Mouse (Mus musculus): ENCODE measurements around the gene Hspb8. TPM values are rescaled to one million over a fixed set of nuclear protein-coding genes. Genes with fewer than 3 reads are reported as not detected.

Hspb8 gene
- polyA plus RNA-seq, 1 experiment from 2014 or later: 29.0 TPM

DNA sequence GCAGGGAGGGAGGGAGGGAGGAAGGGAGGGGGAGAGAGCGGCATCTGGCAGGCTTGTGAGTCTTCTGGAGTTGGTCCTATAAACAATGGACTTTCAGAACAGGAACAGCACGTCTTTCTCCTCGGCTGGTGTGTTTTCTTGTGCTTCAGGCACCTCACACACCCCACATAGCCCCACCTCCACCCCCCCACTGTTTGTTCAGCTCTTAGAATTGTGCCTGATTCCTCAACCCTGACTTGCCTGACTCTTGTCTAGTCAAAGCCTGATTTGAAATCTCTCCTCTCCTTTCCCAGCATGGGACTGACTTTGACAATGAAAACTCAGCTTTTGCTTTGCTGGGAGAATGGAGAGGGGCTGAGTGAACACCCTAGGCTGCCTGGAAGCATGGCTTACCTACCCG lies 15.3 kb downstream of the Hspb8 start:
- TF ChIP-seq CTCF (IDR thresholded peaks at IDR 0.05; ENCODE audit: low read depth) (no peak), EP300 (optimal IDR thresholded peaks at IDR 0.05) (no peak)
- peak; percentile 49 for ATAC-seq (ENCODE audit: low FRiP score, low TSS enrichment)
- Histone ChIP-seq H3K9me3 (ENCODE audit: control insufficient read depth, low read length) (no peaks in the 10 kb centered on the region), H3K4me3 (ENCODE audit: low read depth, low read length) (no peak overlapping the region), H3K4me2 (replicated peaks; ENCODE audit: low read depth) (peak overlapping the region; percentile 12; the same call in 1 of the 2 replicates), H3K36me3 (ENCODE audit: control insufficient read depth, insufficient read depth, low read length) (0 out of 2 replicates have a peak, but pooled peaks cover 4% of the 10 kb centered on the region), H3K27me3 (ENCODE audit: control insufficient read depth, insufficient read depth, low read length) (no peaks in the 10 kb centered on the region), H3K4me1 (replicated peaks; ENCODE audit: control insufficient read depth, insufficient read depth) (peaks cover 6% of the 10 kb centered on the region), H3K9ac (ENCODE audit: low read length) (0 out of 2 replicates have a peak overlapping the region, but pooled peaks have one; percentile 23), H3K27ac (replicated peaks) (peak overlapping the region; percentile 87)
- WGBS: 11% methylated on average over 4 of the region's 4 CpGs
- peak; percentile 67 for DNase-seq (ENCODE audit: low spot score)

DNA sequence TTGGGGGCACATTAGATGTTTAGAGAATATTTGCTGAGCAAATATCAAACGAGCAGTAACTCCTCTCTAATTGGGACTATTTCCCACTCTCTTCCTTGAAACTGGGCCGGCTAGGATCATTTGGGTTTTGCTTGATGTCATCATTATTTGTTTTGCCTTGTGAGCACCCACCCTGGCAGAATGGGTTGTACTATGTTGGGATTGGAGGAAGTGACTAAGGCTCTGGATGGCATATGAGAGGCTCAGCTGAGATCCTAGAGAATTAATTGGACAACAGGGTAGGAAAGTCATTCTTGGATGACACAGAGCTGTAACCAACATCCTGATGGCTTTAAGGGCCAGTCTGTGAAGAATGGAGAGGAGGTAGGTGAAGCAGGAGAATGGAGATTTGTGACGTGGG lies 16.2 kb downstream of the Hspb8 start:
- no peak for DNase-seq (ENCODE audit: low spot score)
- ATAC-seq (ENCODE audit: low FRiP score, low TSS enrichment): no peak
- H3K4me2 ChIP-seq (replicated peaks; ENCODE audit: low read depth): no peak overlapping the region
- no peak overlapping the region for H3K9ac ChIP-seq (ENCODE audit: low read length)
- H3K4me3 ChIP-seq (ENCODE audit: low read depth, low read length): no peak overlapping the region
- WGBS: 52% methylated on average over 3 of the region's 3 CpGs
- peaks cover 6% of the 10 kb centered on the region for H3K4me1 ChIP-seq (replicated peaks; ENCODE audit: control insufficient read depth, insufficient read depth)
- H3K9me3 ChIP-seq (ENCODE audit: control insufficient read depth, low read length): no peaks in the 10 kb centered on the region
- H3K36me3 ChIP-seq (ENCODE audit: control insufficient read depth, insufficient read depth, low read length): 0 out of 2 replicates have a peak, but pooled peaks cover 4% of the 10 kb centered on the region
- H3K27me3 ChIP-seq (ENCODE audit: control insufficient read depth, insufficient read depth, low read length): no peaks in the 10 kb centered on the region
- H3K27ac ChIP-seq (replicated peaks): no peak overlapping the region
- TF ChIP-seq EP300 (optimal IDR thresholded peaks at IDR 0.05) (no peak), CTCF (IDR thresholded peaks at IDR 0.05; ENCODE audit: low read depth) (no peak)

DNA sequence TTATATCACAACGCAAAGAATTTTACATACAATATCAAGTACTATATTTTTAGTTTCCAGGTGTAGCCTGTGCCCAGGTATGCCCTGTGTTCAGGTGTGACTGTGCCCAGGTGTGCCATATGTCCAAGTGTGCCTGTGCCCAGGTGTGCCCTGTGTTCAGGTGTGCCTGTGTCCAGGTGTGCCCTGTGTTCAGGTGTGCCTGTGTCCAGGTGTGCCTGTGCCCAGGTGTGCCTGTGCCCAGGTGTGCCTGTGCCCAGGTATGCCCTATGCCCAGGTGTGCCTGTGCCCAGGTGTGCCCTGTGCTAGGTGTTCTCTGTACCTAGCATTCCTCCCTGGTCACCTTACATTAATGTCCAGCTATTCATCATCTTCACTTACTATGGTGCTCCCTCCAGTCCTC lies 16.7 kb downstream of the Hspb8 start:
- 97% methylated on average over 1 of the region's 1 CpGs for WGBS
- Histone ChIP-seq H3K4me1 (replicated peaks; ENCODE audit: control insufficient read depth, insufficient read depth) (peaks cover 6% of the 10 kb centered on the region), H3K4me3 (ENCODE audit: low read depth, low read length) (no peak overlapping the region), H3K9me3 (ENCODE audit: control insufficient read depth, low read length) (no peaks in the 10 kb centered on the region), H3K27me3 (ENCODE audit: control insufficient read depth, insufficient read depth, low read length) (no peaks in the 10 kb centered on the region), H3K4me2 (replicated peaks; ENCODE audit: low read depth) (no peak overlapping the region), H3K36me3 (ENCODE audit: control insufficient read depth, insufficient read depth, low read length) (0 out of 2 replicates have a peak, but pooled peaks cover 4% of the 10 kb centered on the region), H3K9ac (ENCODE audit: low read length) (no peak overlapping the region), H3K27ac (replicated peaks) (no peak overlapping the region)
- ATAC-seq (ENCODE audit: low FRiP score, low TSS enrichment): no peak
- TF ChIP-seq CTCF (IDR thresholded peaks at IDR 0.05; ENCODE audit: low read depth) (no peak), EP300 (optimal IDR thresholded peaks at IDR 0.05) (no peak)
- no peak for DNase-seq (ENCODE audit: low spot score)

DNA sequence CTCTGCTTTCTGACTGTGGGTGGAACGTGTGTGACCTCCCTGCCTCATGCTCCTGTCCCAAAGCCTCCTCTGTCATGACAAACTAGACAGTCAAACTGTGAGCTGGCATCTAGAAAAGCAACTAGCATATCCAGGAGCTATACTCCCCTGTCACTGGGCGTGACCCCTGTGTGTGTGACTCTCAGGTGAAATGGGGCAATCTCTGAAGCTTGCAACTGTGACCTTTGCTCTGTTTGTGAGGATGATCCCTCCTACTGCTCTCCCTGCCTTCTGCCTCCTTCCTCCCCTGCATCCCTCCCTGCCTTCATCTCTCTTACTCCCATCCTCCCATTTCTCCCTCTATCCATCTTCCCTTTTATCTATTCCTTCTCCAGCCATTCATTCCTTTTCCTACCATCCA lies 18.6 kb downstream of the Hspb8 start:
- ATAC-seq (ENCODE audit: low FRiP score, low TSS enrichment): no peak
- Histone ChIP-seq H3K9ac (ENCODE audit: low read length) (no peak overlapping the region), H3K27ac (replicated peaks) (no peak overlapping the region), H3K4me1 (replicated peaks; ENCODE audit: control insufficient read depth, insufficient read depth) (peaks cover 6% of the 10 kb centered on the region), H3K27me3 (ENCODE audit: control insufficient read depth, insufficient read depth, low read length) (no peaks in the 10 kb centered on the region), H3K36me3 (ENCODE audit: control insufficient read depth, insufficient read depth, low read length) (0 out of 2 replicates have a peak, but pooled peaks cover 4% of the 10 kb centered on the region), H3K9me3 (ENCODE audit: control insufficient read depth, low read length) (no peaks in the 10 kb centered on the region), H3K4me2 (replicated peaks; ENCODE audit: low read depth) (no peak overlapping the region), H3K4me3 (ENCODE audit: low read depth, low read length) (no peak overlapping the region)
- WGBS: 81% methylated on average over 2 of the region's 2 CpGs
- TF ChIP-seq CTCF (IDR thresholded peaks at IDR 0.05; ENCODE audit: low read depth): no peak
- TF ChIP-seq EP300 (optimal IDR thresholded peaks at IDR 0.05): no peak
- no peak for DNase-seq (ENCODE audit: low spot score)

DNA sequence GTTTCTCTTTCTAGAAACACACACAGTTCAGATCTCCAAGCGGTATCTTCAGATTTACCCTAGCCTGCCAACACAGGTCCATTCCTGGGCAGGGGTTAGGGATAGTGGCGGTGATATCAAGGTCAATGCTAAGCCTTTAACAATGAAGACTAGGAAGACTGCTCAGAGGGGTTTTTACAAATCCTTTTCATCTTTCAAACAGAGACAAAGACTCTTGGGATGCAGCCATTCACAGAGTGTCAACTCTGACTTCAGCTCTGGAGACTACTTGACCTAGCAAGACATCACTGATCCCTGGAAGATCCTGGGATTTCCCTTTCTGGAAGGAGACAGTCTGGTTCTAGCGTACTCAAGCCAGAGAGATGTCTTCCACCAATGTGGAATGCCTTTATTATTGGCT lies 21.9 kb downstream of the Hspb8 start:
- 67% methylated on average over 3 of the region's 3 CpGs for WGBS
- H3K27ac ChIP-seq (replicated peaks): no peak overlapping the region
- no peak overlapping the region for H3K4me3 ChIP-seq (ENCODE audit: low read depth, low read length)
- no peaks in the 10 kb centered on the region for H3K36me3 ChIP-seq (ENCODE audit: control insufficient read depth, insufficient read depth, low read length)
- no peak overlapping the region for H3K4me2 ChIP-seq (replicated peaks; ENCODE audit: low read depth)
- ATAC-seq (ENCODE audit: low FRiP score, low TSS enrichment) (no peak), DNase-seq (ENCODE audit: low spot score) (no peak)
- H3K9me3 ChIP-seq (ENCODE audit: control insufficient read depth, low read length): no peaks in the 10 kb centered on the region
- no peak overlapping the region for H3K9ac ChIP-seq (ENCODE audit: low read length)
- no peaks in the 10 kb centered on the region for H3K4me1 ChIP-seq (replicated peaks; ENCODE audit: control insufficient read depth, insufficient read depth)
- TF ChIP-seq CTCF (IDR thresholded peaks at IDR 0.05; ENCODE audit: low read depth): no peak
- no peak for TF ChIP-seq EP300 (optimal IDR thresholded peaks at IDR 0.05)
- no peaks in the 10 kb centered on the region for H3K27me3 ChIP-seq (ENCODE audit: control insufficient read depth, insufficient read depth, low read length)

DNA sequence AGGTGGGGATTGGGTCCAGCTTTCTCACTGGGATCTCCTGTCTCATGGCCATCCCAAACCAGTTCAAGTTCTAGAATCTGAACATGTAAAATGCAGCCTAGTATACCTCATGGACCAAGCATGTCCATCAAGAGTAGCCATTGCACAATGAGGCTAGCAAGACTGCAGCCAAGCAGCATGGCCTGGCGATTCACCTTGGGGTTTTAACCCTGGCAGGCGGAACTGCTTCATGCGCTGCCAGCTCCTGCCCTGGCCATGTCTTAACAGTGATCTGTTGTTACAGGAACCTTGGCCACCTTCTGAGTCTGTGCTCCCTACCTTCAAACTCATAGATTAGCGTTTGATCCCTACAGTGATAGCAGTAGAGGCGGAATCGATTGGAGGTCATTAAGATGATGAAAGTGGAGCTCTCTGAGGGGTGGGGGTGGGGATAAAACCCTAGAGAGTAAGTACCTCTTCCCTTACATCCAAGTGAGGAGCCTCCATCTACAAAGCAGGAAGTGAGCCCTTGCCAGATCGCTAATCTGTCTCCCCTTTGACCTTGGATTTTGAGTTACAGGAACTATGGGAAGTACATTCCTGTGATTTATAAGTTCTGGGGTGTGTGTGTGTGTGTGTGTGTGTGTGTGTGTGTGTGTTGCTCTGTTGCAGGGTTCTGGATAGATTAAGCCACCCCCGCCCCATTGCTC lies 22.5 kb downstream of the Hspb8 start:
- no peaks in the 10 kb centered on the region for H3K36me3 ChIP-seq (ENCODE audit: control insufficient read depth, insufficient read depth, low read length)
- H3K4me1 ChIP-seq (replicated peaks; ENCODE audit: control insufficient read depth, insufficient read depth): no peaks in the 10 kb centered on the region
- H3K9ac ChIP-seq (ENCODE audit: low read length): no peak overlapping the region
- 64% methylated on average over 8 of the region's 8 CpGs for WGBS
- TF ChIP-seq CTCF (IDR thresholded peaks at IDR 0.05; ENCODE audit: low read depth) (no peak), EP300 (optimal IDR thresholded peaks at IDR 0.05) (no peak)
- no peak for ATAC-seq (ENCODE audit: low FRiP score, low TSS enrichment)
- no peak overlapping the region for H3K27ac ChIP-seq (replicated peaks)
- no peak for DNase-seq (ENCODE audit: low spot score)
- no peak overlapping the region for H3K4me3 ChIP-seq (ENCODE audit: low read depth, low read length)
- H3K9me3 ChIP-seq (ENCODE audit: control insufficient read depth, low read length): no peaks in the 10 kb centered on the region
- no peaks in the 10 kb centered on the region for H3K27me3 ChIP-seq (ENCODE audit: control insufficient read depth, insufficient read depth, low read length)
- H3K4me2 ChIP-seq (replicated peaks; ENCODE audit: low read depth): no peak overlapping the region
